Mouse (Mus musculus) ES-E14 (cell line): Measurements from ENCODE around the gene Cib2. TPM values are rescaled to one million over a fixed set of nuclear protein-coding genes. Genes with fewer than 3 reads are reported as not detected.
A peak's percentile ranks its signal among the peaks of the same experiment; 100 is the strongest.

Experiments used
- DNase-seq: peaks from one replicate; pipeline ENCODE4 v3.0.0-alpha.2; 2013; ENCODE audit warnings: low read depth, low spot score
- H3K27ac ChIP-seq: 2 replicates; pipeline ENCODE4 v1.5.1; 2012; ENCODE audit warnings: low read depth, mild to moderate bottlenecking, low read length, moderate library complexity, mixed read lengths; ENCODE audit not compliant: poor library complexity, insufficient read depth, severe bottlenecking
- H3K36me3 ChIP-seq: 2 replicates; pipeline ENCODE4 v1.6.1; 2012; ENCODE audit warnings: mild to moderate bottlenecking, low read length, moderate library complexity, mixed read lengths; ENCODE audit not compliant: control insufficient read depth, poor library complexity, insufficient read depth, severe bottlenecking
- H3K4me1 ChIP-seq, 2 experiments: fragments of 150-350 bp in 1 of 2; sonication (generic) in 1 of 2; 2 replicates each; pipeline ENCODE4 v1.6.1; 2012; ENCODE audit warnings: low read length in 2 of 2, mild to moderate bottlenecking in 1 of 2, mixed read lengths in 1 of 2; ENCODE audit not compliant: control insufficient read depth in 2 of 2, insufficient read depth in 2 of 2, poor library complexity in 1 of 2
- H3K4me3 ChIP-seq, 2 experiments: fragments of 150-350 bp in 1 of 2; sonication (generic) in 1 of 2; 2 replicates each; pipeline ENCODE4 v1.5.1; 2012; ENCODE audit warnings: low read length in 2 of 2, low read depth in 1 of 2, mild to moderate bottlenecking in 1 of 2, mixed read lengths in 1 of 2; ENCODE audit not compliant: insufficient read depth in 1 of 2, poor library complexity in 1 of 2, severe bottlenecking in 1 of 2
- H3K9ac ChIP-seq: 2 replicates; pipeline ENCODE4 v1.6.1; 2012; ENCODE audit warnings: low read depth, mild to moderate bottlenecking, low read length, mixed read lengths; ENCODE audit not compliant: poor library complexity, insufficient read depth, severe bottlenecking
- H3K9me3 ChIP-seq: fragments of 150-350 bp; sonication (generic); 2 replicates; pipeline ENCODE4 v1.6.1; 2012; ENCODE audit warnings: low read depth, mild to moderate bottlenecking, low read length; ENCODE audit not compliant: control insufficient read depth, insufficient read depth
- CHD2 ChIP-seq: IDR thresholded peaks from 2 replicates; pipeline ENCODE4 v1.6.1; 2014; ENCODE audit warnings: mild to moderate bottlenecking, low read depth, low read length, inconsistent platforms
- HCFC1 ChIP-seq: IDR thresholded peaks from 2 replicates; pipeline ENCODE4 v1.6.1; 2012; ENCODE audit warnings: low read length, inconsistent platforms, borderline replicate concordance; ENCODE audit not compliant: insufficient read depth
- MAFK ChIP-seq: IDR thresholded peaks from 2 replicates; pipeline ENCODE4 v1.6.1; 2014; ENCODE audit warnings: mild to moderate bottlenecking, low read depth, low read length, inconsistent platforms; ENCODE audit not compliant: insufficient read depth
- ZC3H11A ChIP-seq: IDR thresholded peaks from 2 replicates; pipeline ENCODE4 v1.6.1; 2012; ENCODE audit warnings: low read depth, mild to moderate bottlenecking, inconsistent platforms, low read length, borderline replicate concordance
- ZNF384 ChIP-seq: IDR thresholded peaks from 2 replicates; pipeline ENCODE4 v1.6.1; 2012; ENCODE audit warnings: low read depth, low read length, inconsistent platforms
- in situ Hi-C, 2 experiments: fragments of 600-800 bp; cut with MboI; formaldehyde crosslinking; loops; one replicate each; pipeline ENCODE4 v1.15.1; 2025; ENCODE audit warnings: low sequenced_read_pairs in 2 of 2, inconsistent platforms in 1 of 2; ENCODE audit not compliant: unreplicated experiment in 2 of 2
- total RNA-seq: library from RNA; depleted of rRNA; stranded (reverse); fragments of 300-350 nt; gene quantifications from 2 replicates; pipeline ENCODE4 v1.2.3, GENCODE M21; 2012

The Cib2 gene
- total RNA-seq, 1 experiment: 1.4 TPM

DNA sequence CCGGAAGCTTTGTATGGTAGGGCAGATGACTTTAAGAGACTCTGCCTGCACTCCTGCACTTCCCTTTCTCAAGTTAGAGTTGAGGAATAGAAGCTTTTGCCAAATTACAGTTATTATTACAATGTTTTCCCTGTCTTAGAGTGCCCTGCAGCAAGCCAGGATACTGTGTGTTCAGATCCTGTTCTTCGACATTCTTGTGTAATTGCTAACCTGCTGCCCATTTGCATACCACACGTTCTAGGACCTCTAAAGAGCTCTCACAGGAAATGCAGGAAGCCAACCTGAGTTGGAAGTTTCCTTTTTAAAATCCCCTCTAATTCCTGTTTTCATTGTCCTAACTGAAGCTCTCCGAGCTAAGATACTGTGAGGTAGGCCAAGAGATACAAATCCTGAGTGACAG, 6.9 kb upstream of the Cib2 start:
- in situ Hi-C loops: no loop called here

DNA sequence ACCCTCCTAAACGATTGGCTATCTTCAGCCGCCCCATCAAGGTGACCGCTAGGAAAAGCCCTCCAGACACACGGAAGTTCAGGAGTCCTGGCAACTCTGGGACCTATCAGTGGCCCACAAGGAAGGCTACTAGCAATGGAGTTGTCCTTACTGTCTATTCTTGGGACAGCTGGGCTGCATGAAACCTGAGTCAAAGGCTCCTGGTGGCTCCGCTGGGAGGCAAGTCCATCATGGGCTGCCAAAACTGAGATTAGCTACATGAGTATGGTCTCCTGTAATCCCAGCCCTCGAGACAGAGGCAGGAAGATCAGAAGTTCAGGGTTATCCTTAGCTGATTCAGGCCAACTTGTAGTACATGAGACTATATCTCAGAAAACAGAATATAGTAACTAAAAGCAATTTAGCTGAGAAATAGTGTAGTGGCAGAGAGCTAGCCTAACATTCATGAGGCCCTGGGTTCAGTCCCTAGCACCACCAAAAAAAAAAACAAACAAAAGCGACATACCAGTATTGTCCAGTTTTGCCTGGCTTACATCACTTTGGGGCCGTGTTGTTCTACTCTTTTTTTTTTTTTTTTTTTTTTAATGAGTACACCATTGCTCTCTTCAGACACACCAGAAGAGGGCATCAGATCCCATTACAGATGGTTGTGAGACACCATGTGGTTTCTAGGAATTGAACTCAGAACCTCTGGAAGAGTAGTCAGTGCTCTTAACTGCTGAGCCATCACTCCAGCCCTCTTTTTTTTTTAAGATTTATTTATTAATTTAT, 998 bp upstream of the Cib2 start:
- H3K4me1 ChIP-seq: peaks cover 0 to 3% of the 10 kb centered on the region in 2 experiments; a peak in 1 of 4 replicates
- H3K27ac ChIP-seq: no peak overlapping the region
- in situ Hi-C loops: no loop called here
- DNase-seq: no peak
- TF ChIP-seq MAFK (no peak), ZNF384 (peak; percentile 87), CHD2 (no peak)
- no peaks in the 10 kb centered on the region for H3K9me3 ChIP-seq
- H3K9ac ChIP-seq: no peak overlapping the region
- H3K36me3 ChIP-seq: no peaks in the 10 kb centered on the region
- H3K4me3 ChIP-seq: peak overlapping the region; percentile 29 to 52; a peak in 3 of 4 replicates

More for the DNA sequence above, 6.9 kb upstream of the Cib2 start:
- H3K9me3 ChIP-seq: no peaks in the 10 kb centered on the region
- no peak overlapping the region for H3K4me3 ChIP-seq
- H3K36me3 ChIP-seq: no peaks in the 10 kb centered on the region
- DNase-seq: no peak
- TF ChIP-seq MAFK (no peak), ZNF384 (no peak), HCFC1 (no peak), CHD2 (no peak), ZC3H11A (no peak)
- H3K4me1 ChIP-seq: peaks cover 0 to 9% of the 10 kb centered on the region in 2 experiments; a peak in 1 of 4 replicates
- H3K27ac ChIP-seq: no peak overlapping the region
- no peak overlapping the region for H3K9ac ChIP-seq

DNA sequence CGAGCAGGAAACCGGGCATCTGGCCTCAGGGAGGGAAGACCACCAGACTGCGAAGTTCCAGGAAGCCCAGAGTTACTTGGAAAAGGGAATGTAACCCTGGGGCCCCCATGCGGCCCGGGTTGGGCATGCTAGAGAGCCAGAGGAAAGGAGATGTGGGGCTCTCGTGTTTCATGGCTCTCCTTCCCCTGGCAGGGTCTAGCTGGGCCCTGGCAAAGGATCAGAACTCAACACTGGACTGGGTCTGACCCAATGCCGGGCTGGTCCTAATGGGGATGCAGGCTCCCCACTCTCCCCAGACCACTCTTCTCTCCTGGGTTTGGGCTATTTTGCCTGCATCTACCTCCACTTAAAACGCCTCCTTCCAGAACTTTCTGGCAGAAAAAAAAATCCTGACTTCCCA, 1.3 kb downstream of the Cib2 start:
- H3K9me3 ChIP-seq: no peaks in the 10 kb centered on the region
- H3K4me3 ChIP-seq: no peak overlapping the region
- H3K9ac ChIP-seq: no peak overlapping the region
- no peaks in the 10 kb centered on the region for H3K36me3 ChIP-seq
- TF ChIP-seq ZC3H11A (no peak), CHD2 (no peak), ZNF384 (no peak), HCFC1 (no peak), MAFK (no peak)
- no peak overlapping the region for H3K27ac ChIP-seq
- no peaks in the 10 kb centered on the region; a peak in 1 of 4 replicates for H3K4me1 ChIP-seq
- in situ Hi-C loops: no loop called here
- DNase-seq: no peak

DNA sequence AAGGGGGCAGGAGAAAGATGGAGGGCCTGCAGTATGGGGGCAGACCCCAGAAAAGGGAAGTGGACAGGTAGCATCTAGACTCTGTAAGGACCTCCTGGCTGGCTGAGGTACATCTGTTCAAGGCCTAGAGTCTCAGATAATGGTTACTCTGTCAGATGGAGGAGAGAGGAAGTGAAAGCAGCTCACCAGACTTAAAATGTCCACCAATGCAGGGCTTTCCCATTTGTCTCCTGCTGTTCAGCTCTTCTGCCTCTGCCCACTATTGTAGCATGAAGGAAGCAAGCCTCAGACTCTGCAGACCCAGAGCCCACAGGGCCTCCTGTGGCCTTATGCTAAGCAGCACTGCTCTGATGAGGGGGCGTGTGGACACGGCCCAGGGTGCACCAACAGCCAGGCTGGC, 5.0 kb downstream of the Cib2 start:
- Histone ChIP-seq H3K36me3 (no peaks in the 10 kb centered on the region), H3K27ac (no peak overlapping the region), H3K9ac (no peak overlapping the region), H3K9me3 (no peaks in the 10 kb centered on the region), H3K4me1 (no peaks in the 10 kb centered on the region), H3K4me3 (no peak overlapping the region)
- no peak for DNase-seq
- in situ Hi-C loops: no loop called here
- no peak for TF ChIP-seq CHD2
- TF ChIP-seq HCFC1: no peak
- no peak for TF ChIP-seq ZC3H11A
- no peak for TF ChIP-seq ZNF384
- no peak for TF ChIP-seq MAFK

DNA sequence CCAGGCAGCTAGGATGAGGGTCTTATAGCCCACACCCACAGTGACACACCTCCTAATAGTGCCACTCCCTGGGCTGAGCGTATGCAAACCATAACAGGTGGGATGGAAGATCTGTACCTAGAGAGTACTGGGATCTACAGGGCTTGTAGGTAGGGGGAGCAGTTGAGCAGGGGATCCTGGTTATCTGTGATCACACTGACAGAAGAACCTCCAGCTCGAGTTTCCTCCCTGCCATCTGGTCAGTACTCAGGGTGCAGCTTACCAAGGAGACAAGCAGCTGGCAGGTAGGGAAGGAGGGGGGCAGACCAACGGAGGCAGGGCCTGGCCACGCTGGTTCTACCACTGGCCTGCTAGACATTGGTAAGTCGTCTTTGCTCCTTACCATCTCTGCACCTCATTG, 7.6 kb downstream of the Cib2 start:
- peak; percentile 11 for DNase-seq
- Histone ChIP-seq H3K9me3 (no peaks in the 10 kb centered on the region), H3K9ac (no peak overlapping the region), H3K4me1 (no peaks in the 10 kb centered on the region), H3K4me3 (no peak overlapping the region), H3K36me3 (no peaks in the 10 kb centered on the region), H3K27ac (no peak overlapping the region)
- in situ Hi-C loops: no loop called here
- TF ChIP-seq ZC3H11A: no peak
- no peak for TF ChIP-seq CHD2
- TF ChIP-seq MAFK: no peak
- no peak for TF ChIP-seq ZNF384
- TF ChIP-seq HCFC1: no peak
